Mouse (Mus musculus) limb, embryonic 14.5 days (tissue): ENCODE measurements around the gene Gm10203. TPM values are rescaled to one million over a fixed set of nuclear protein-coding genes. Genes with fewer than 3 reads are reported as not detected.
"Not testable (repeated sequence)": the region's sequence is repeated elsewhere in the genome, so short reads cannot be mapped to it uniquely, and the experiment has no call there.

ENCODE experiments used
- ATAC-seq: fragments of 200-750 bp; cut with Nextera tagmentation; 2 replicates; pipeline ENCODE4 v1.8.0; 2017; ENCODE audit warnings: low read depth, moderate number of reproducible peaks, moderate TSS enrichment; ENCODE audit not compliant: low FRiP score
- DNase-seq: peaks from one replicate; pipeline ENCODE4 v3.0.0-alpha.2; 2015; ENCODE audit warnings: low spot score
- H3K27ac ChIP-seq: fragments of 300-500 bp; sonication (generic); replicated peaks from 2 replicates; pipeline ENCODE4 v1.5.1; 2014; ENCODE audit warnings: low read depth, mild to moderate bottlenecking, low read length, moderate library complexity, mixed read lengths
- H3K27me3 ChIP-seq: fragments of 300-500 bp; sonication (generic); 2 replicates; pipeline ENCODE4 v1.6.1; 2014; ENCODE audit warnings: low read length, mixed read lengths; ENCODE audit not compliant: control insufficient read depth, insufficient read depth
- H3K36me3 ChIP-seq: fragments of 300-500 bp; sonication (generic); 2 replicates; pipeline ENCODE4 v1.6.1; 2014; ENCODE audit warnings: mild to moderate bottlenecking, low read length, moderate library complexity, mixed read lengths; ENCODE audit not compliant: control insufficient read depth, insufficient read depth
- H3K4me1 ChIP-seq: fragments of 300-500 bp; sonication (generic); 2 replicates; pipeline ENCODE4 v1.6.1; 2014; ENCODE audit warnings: antibody characterized with exemption, low read length, mixed read lengths; ENCODE audit not compliant: control insufficient read depth, insufficient read depth
- H3K4me2 ChIP-seq: fragments of 300-500 bp; sonication (generic); replicated peaks from 2 replicates; pipeline ENCODE4 v1.6.1; 2014; ENCODE audit warnings: low read depth, mild to moderate bottlenecking, low read length, moderate library complexity; ENCODE audit not compliant: severe bottlenecking
- H3K4me3 ChIP-seq: fragments of 300-500 bp; sonication (generic); replicated peaks from 2 replicates; pipeline ENCODE4 v1.5.1; 2014; ENCODE audit warnings: low read length
- H3K9ac ChIP-seq: fragments of 300-500 bp; sonication (generic); 2 replicates; pipeline ENCODE4 v1.6.1; 2014; ENCODE audit warnings: mild to moderate bottlenecking, low read depth, low read length, moderate library complexity; ENCODE audit not compliant: severe bottlenecking
- H3K9me3 ChIP-seq: fragments of 300-500 bp; sonication (generic); 2 replicates; pipeline ENCODE4 v1.6.1; 2016; ENCODE audit warnings: low read length; ENCODE audit not compliant: control insufficient read depth
- POLR2A ChIP-seq: fragments of 200-500 bp; IDR thresholded peaks from 2 replicates; pipeline ENCODE4 v1.8.0; 2012; ENCODE audit warnings: inconsistent platforms, mild to moderate bottlenecking, moderate library complexity, borderline replicate concordance; ENCODE audit not compliant: insufficient read depth, insufficient read length; ENCODE audit errors: extremely low read depth
- WGBS: fragments of 180-500 bp; shearing (Covaris S2); extraction: QIAGEN DNeasy Blood & Tissue Kit; methylation state at CpG from one replicate; pipeline ENCODE4 v1.1.7; 2014; 5-methylcytosine and 5-hydroxymethylcytosine counted together
- polyA plus RNA-seq, 2 experiments: library from polyadenylated mRNA; depleted of rRNA in 1 of 2; stranded (reverse) in 1 of 2; unstranded in 1 of 2; fragments of >200 nt; fragmentation: Nextera tagmentation in 1 of 2; extraction: Ambion mirVana in 1 of 2; gene quantifications; 2 replicates each; pipeline versions ENCODE4 v1.2.1 to v1.2.3; 2012 to 2014

Gm10203 gene
- polyA plus RNA-seq, 2 experiments: not detected

- ATAC-seq (no peak), DNase-seq (no peak)
- Histone ChIP-seq H3K4me1 (no peaks in the 10 kb centered on the region), H3K27ac (no peak overlapping the region), H3K9ac (no peak overlapping the region), H3K4me2 (no peak overlapping the region), H3K4me3 (no peak overlapping the region), H3K9me3 (no peaks in the 10 kb centered on the region), H3K27me3 (no peaks in the 10 kb centered on the region), H3K36me3 (peaks cover 25% of the 10 kb centered on the region)
- no peak for TF ChIP-seq POLR2A
- WGBS: 56% methylated on average over 3 of the region's 3 CpGs
Measured at GRCm38 (mm10) chr6:149155031-149155841, 25.3 kb downstream of the Gm10203 start.

DNA sequence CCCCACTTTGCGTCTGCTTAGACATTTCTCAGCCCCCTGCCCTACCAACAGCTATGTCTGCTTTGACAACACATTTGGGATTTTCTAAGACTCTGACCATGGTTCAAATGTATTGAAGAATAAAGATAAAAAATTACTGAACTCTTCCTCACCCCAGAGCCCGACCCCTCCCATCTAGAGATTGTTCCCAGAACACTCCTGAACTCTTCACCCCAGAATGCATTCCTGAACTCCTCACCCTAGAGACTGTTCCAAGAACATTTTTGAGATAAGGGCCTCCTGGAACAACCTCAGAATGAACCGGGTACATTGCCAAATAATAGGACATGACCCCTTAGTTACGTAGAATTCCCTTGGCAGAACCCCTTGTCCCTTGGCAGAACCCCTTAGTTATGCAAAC, 37.1 kb downstream of the Gm10203 start:
- not testable (repeated sequence) for H3K27ac ChIP-seq, H3K4me2 ChIP-seq, H3K4me1 ChIP-seq, H3K9me3 ChIP-seq, H3K4me3 ChIP-seq, ATAC-seq, H3K27me3 ChIP-seq, H3K9ac ChIP-seq, DNase-seq
- WGBS: 81% methylated on average over 3 of the region's 4 CpGs
- H3K36me3 ChIP-seq: peaks cover 40% of the 10 kb centered on the region

DNA sequence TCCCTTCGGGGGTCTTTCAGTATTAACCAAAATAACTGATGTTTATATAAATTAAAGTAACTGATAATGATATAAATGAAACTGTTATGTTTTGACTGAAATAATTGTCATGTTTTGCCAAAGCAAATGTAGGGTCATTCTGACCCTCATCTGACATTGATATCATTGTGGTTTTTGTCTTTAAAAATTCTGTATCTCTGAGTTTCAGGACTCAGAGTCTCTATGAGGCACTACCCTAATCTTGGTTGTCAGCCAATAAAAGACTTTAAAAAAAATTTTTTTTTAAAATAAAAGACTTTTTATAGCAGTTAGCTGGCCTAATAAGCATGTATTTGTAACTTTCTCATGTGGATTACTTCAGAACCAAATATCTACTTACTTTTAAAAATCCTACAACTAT, 37.7 kb downstream of the Gm10203 start:
- DNase-seq (no peak), ATAC-seq (no peak)
- WGBS: 97% methylated on average over 1 of the region's 1 CpGs
- no peak overlapping the region for H3K9ac ChIP-seq
- H3K4me3 ChIP-seq: no peak overlapping the region
- TF ChIP-seq POLR2A: no peak
- no peak overlapping the region for H3K27ac ChIP-seq
- no peaks in the 10 kb centered on the region for H3K27me3 ChIP-seq
- no peaks in the 10 kb centered on the region for H3K9me3 ChIP-seq
- peaks cover 39% of the 10 kb centered on the region for H3K36me3 ChIP-seq
- no peak overlapping the region for H3K4me2 ChIP-seq
- no peaks in the 10 kb centered on the region for H3K4me1 ChIP-seq

DNA sequence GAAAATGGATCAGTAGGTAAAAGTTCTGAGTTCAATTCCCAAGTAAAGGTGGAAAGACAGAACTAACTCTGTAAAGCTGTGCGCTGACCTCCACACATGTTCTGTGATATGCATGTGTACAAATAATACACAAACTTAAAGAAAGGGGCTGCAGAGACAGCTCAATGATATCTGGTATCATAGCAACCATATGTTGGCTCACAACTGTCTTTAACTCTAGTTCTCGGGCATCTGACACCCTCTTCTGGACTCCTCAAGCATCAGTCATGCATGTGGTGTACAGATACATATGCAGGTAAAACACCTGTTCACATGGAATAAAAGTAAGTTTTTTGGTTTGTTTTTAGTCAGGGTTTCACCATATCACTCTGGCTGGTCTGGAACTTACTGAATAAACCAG, 38.5 kb downstream of the Gm10203 start:
- no peak overlapping the region for H3K27ac ChIP-seq
- no peak overlapping the region for H3K4me2 ChIP-seq
- 94% methylated on average over 2 of the region's 2 CpGs for WGBS
- H3K27me3 ChIP-seq: no peaks in the 10 kb centered on the region
- no peak for DNase-seq
- H3K4me1 ChIP-seq: no peaks in the 10 kb centered on the region
- peaks cover 37% of the 10 kb centered on the region for H3K36me3 ChIP-seq
- ATAC-seq: no peak
- no peak for TF ChIP-seq POLR2A
- H3K9me3 ChIP-seq: no peaks in the 10 kb centered on the region
- H3K9ac ChIP-seq: no peak overlapping the region
- no peak overlapping the region for H3K4me3 ChIP-seq

GRCm38 (mm10) chr6:149169965-149170364, 40.0 kb downstream of the Gm10203 start:
- not testable (repeated sequence) for H3K27ac ChIP-seq, H3K9me3 ChIP-seq, ATAC-seq, DNase-seq, H3K4me3 ChIP-seq, H3K27me3 ChIP-seq, H3K9ac ChIP-seq, H3K4me2 ChIP-seq, H3K4me1 ChIP-seq
- 91% methylated on average over 4 of the region's 4 CpGs for WGBS
- peaks cover 35% of the 10 kb centered on the region for H3K36me3 ChIP-seq
